Mouse (Mus musculus) CH12.LX (cell line): ENCODE measurements around the gene Gm28845. TPM values are rescaled to one million over a fixed set of nuclear protein-coding genes. Genes with fewer than 3 reads are reported as not detected.

Source experiments
- DNase-seq: peaks from one replicate; pipeline ENCODE4 v3.0.0-alpha.2; 2013; ENCODE audit errors: extremely low read depth
- H3K27ac ChIP-seq: 2 replicates; pipeline ENCODE4 v1.5.1; 2012; ENCODE audit warnings: low read depth, mild to moderate bottlenecking, control low read depth, moderate library complexity; ENCODE audit not compliant: insufficient read depth
- H3K27me3 ChIP-seq: replicated peaks from 2 replicates; pipeline ENCODE3; 2012; ENCODE audit warnings: inconsistent platforms
- H3K36me3 ChIP-seq, 2 experiments: replicated peaks in 1 of 2; 2 replicates each; pipeline versions ENCODE3 to v1.6.1; 2012; ENCODE audit warnings: inconsistent platforms in 1 of 2, low read length in 1 of 2, mild to moderate bottlenecking in 1 of 2, mixed read lengths in 1 of 2, moderate library complexity in 1 of 2; ENCODE audit not compliant: control insufficient read depth in 1 of 2, insufficient read depth in 1 of 2
- H3K4me1 ChIP-seq, 2 experiments: 2 replicates each; pipeline ENCODE4 v1.6.1; 2012; ENCODE audit warnings: inconsistent platforms in 1 of 2, moderate library complexity in 1 of 2; ENCODE audit not compliant: insufficient read depth in 2 of 2, control insufficient read depth in 1 of 2
- H3K4me2 ChIP-seq: 2 replicates; pipeline ENCODE4 v1.6.1; 2012; ENCODE audit warnings: low read depth, mild to moderate bottlenecking, control low read depth; ENCODE audit not compliant: poor library complexity, insufficient read depth, severe bottlenecking
- H3K4me3 ChIP-seq, 3 experiments: fragments of 150-350 bp in 1 of 3; sonication (generic) in 1 of 3; replicated peaks in 1 of 3; 2 replicates each; pipeline versions ENCODE3 to v1.5.1; 2011 to 2012; ENCODE audit warnings: low read depth in 2 of 3, low read length in 2 of 3, mild to moderate bottlenecking in 2 of 3, moderate library complexity in 2 of 3, control low read depth in 1 of 3, improper control_type of control experiment in 1 of 3, inconsistent platforms in 1 of 3, mixed read lengths in 1 of 3; ENCODE audit not compliant: poor library complexity in 1 of 3
- H3K79me2 ChIP-seq: replicated peaks from 2 replicates; pipeline ENCODE4 v1.6.1; 2012; ENCODE audit warnings: mild to moderate bottlenecking, moderate library complexity; ENCODE audit not compliant: control insufficient read depth, poor library complexity, insufficient read depth, severe bottlenecking; ENCODE audit errors: extremely low read depth
- H3K9ac ChIP-seq: 2 replicates; pipeline ENCODE4 v1.6.1; 2012; ENCODE audit warnings: low read depth, mild to moderate bottlenecking, control low read depth, moderate library complexity; ENCODE audit not compliant: insufficient read depth
- H3K9me3 ChIP-seq: replicated peaks from 2 replicates; pipeline ENCODE3; 2012; ENCODE audit warnings: low read length, inconsistent platforms, mixed read lengths
- CHD1 ChIP-seq: IDR thresholded peaks from 2 replicates; pipeline ENCODE4 v1.6.1; 2012; ENCODE audit warnings: low read depth, low read length, improper control_type of control experiment, inconsistent platforms
- CHD2 ChIP-seq: IDR thresholded peaks from 2 replicates; pipeline ENCODE4 v1.6.1; 2011; ENCODE audit warnings: low read length, improper control_type of control experiment
- E2F4 ChIP-seq: IDR thresholded peaks from 2 replicates; pipeline ENCODE4 v1.6.1; 2011; ENCODE audit warnings: low read depth, low read length, improper control_type of control experiment; ENCODE audit not compliant: insufficient replicate concordance
- EP300 ChIP-seq: IDR thresholded peaks from 2 replicates; pipeline ENCODE4 v1.6.1; 2011; ENCODE audit warnings: low read length, improper control_type of control experiment
- HCFC1 ChIP-seq: IDR thresholded peaks from 2 replicates; pipeline ENCODE4 v1.6.1; 2012; ENCODE audit warnings: low read depth, mild to moderate bottlenecking, inconsistent platforms, low read length, improper control_type of control experiment
- JUN ChIP-seq: IDR thresholded peaks from 2 replicates; pipeline ENCODE4 v1.6.1; 2011; ENCODE audit warnings: low read depth, mild to moderate bottlenecking, low read length, improper control_type of control experiment, moderate library complexity; ENCODE audit not compliant: insufficient read depth
- KAT2A ChIP-seq: IDR thresholded peaks from 2 replicates; pipeline ENCODE4 v1.6.1; 2012; ENCODE audit warnings: low read length, improper control_type of control experiment, inconsistent platforms; ENCODE audit not compliant: insufficient replicate concordance
- MAFK ChIP-seq: IDR thresholded peaks from 2 replicates; pipeline ENCODE4 v1.6.1; 2011; ENCODE audit warnings: low read length, improper control_type of control experiment; ENCODE audit not compliant: insufficient replicate concordance
- MAZ ChIP-seq: IDR thresholded peaks from 2 replicates; pipeline ENCODE4 v1.6.1; 2012; ENCODE audit warnings: low read depth, mild to moderate bottlenecking, inconsistent platforms, low read length, improper control_type of control experiment, moderate library complexity
- MEF2A ChIP-seq: IDR thresholded peaks from 2 replicates; pipeline ENCODE4 v1.6.1; 2014; ENCODE audit warnings: low read depth, mild to moderate bottlenecking, inconsistent platforms, low read length, improper control_type of control experiment, borderline replicate concordance
- NRF1 ChIP-seq: IDR thresholded peaks from 2 replicates; pipeline ENCODE4 v1.6.1; 2014; ENCODE audit warnings: low read depth, mild to moderate bottlenecking, inconsistent platforms, low read length, improper control_type of control experiment, moderate library complexity
- RAD21 ChIP-seq: IDR thresholded peaks from 2 replicates; pipeline ENCODE4 v1.6.1; 2011; ENCODE audit warnings: low read depth, mild to moderate bottlenecking, low read length, improper control_type of control experiment, moderate library complexity
- TCF12 ChIP-seq: IDR thresholded peaks from 2 replicates; pipeline ENCODE4 v1.6.1; 2014; ENCODE audit warnings: low read depth, mild to moderate bottlenecking, inconsistent platforms, low read length, improper control_type of control experiment
- UBTF ChIP-seq: IDR thresholded peaks from 2 replicates; pipeline ENCODE4 v1.6.1; 2012; ENCODE audit warnings: low read depth, mild to moderate bottlenecking, inconsistent platforms, low read length, improper control_type of control experiment, moderate library complexity
- USF2 ChIP-seq: conservative IDR thresholded peaks from 2 replicates; pipeline ENCODE4 v1.6.1; 2011; ENCODE audit warnings: low read depth, low read length, improper control_type of control experiment
- ZC3H11A ChIP-seq: IDR thresholded peaks from 2 replicates; pipeline ENCODE4 v1.6.1; 2012; ENCODE audit warnings: low read depth, mild to moderate bottlenecking, inconsistent platforms, low read length, improper control_type of control experiment
- ZKSCAN1 ChIP-seq: IDR thresholded peaks from 2 replicates; pipeline ENCODE4 v1.6.1; 2012; ENCODE audit warnings: low read depth, inconsistent platforms, low read length, improper control_type of control experiment, borderline replicate concordance
- ZMIZ1 ChIP-seq: IDR thresholded peaks from 2 replicates; pipeline ENCODE4 v1.6.1; 2012; ENCODE audit warnings: low read depth, mild to moderate bottlenecking, inconsistent platforms, low read length, improper control_type of control experiment
- ZNF384 ChIP-seq: IDR thresholded peaks from 2 replicates; pipeline ENCODE4 v1.6.1; 2012; ENCODE audit warnings: low read depth, low read length, improper control_type of control experiment, inconsistent platforms
- dilution Hi-C: fragments of 300-500 bp; cut with MboI; formaldehyde crosslinking; loops from 2 replicates; pipeline ENCODE4 v1.14.3; 2020; ENCODE audit warnings: low sequenced_read_pairs; ENCODE audit not compliant: extremely low pct_unique_long_range_greater_than_20kb, extremely low pct_ligation_motif_present
- in situ Hi-C: fragments of 300-500 bp; cut with MboI; formaldehyde crosslinking; loops from 3 replicates; pipeline ENCODE4 v1.14.3; 2019; ENCODE audit warnings: low sequenced_read_pairs, low pct_ligation_motif_present, low pct_unique_long_range_greater_than_20kb, mixed read lengths
- polyA plus RNA-seq: library from polyadenylated mRNA; unstranded; fragments of >175 nt; gene quantifications from 2 replicates; pipeline ENCODE4 v1.2.1, GENCODE M21; 2012; ENCODE audit warnings: low read depth; ENCODE audit not compliant: insufficient read length
- total RNA-seq, 2 experiments: library from RNA; depleted of rRNA; stranded (reverse); fragments of 300-350 nt in 1 of 2; fragments of >200 nt in 1 of 2; gene quantifications; 2 replicates each; pipeline ENCODE4 v1.2.3; 2012 to 2014

Gene Gm28845
- total and polyA plus RNA-seq, 3 experiments = not detected

DNA sequence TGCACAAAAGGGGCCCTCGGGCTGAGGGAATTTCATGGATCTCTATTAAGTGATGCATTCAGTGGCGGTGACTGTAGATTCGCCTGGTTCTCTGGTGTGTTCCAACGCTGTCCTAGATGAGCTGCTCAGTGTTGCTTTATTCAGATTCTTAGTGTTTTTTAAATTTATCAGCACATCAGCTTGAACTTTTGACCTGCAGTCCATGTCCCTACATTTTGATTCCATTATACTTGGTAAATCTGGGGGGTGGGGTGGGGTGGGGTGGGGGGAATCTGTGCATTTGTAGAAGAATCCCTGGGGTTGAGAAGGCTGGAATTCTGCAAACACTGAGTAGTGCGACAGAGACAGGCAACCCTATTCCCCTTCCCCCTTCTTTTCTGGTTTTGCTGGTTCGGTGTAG lies 45.8 kb downstream of the Gm28845 start, which contains the start of gene Crygc:
TSS of gene Crygc (minus strand) at position 101 of the 400 bp plus-strand sequence.
- Histone ChIP-seq H3K27me3 (no peaks in the 10 kb centered on the region), H3K27ac (no peak within 1 kb of the TSS), H3K9ac (no peak within 1 kb of the TSS), H3K9me3 (no peaks in the 10 kb centered on the region), H3K36me3 (no peaks in the 10 kb centered on the region), H3K79me2 (no peaks in the 10 kb centered on the region), H3K4me3 (no peak within 1 kb of the TSS), H3K4me2 (no peak within 1 kb of the TSS), H3K4me1 (no peaks in the 10 kb centered on the region)
- no peak for TF ChIP-seq MEF2A
- TF ChIP-seq MAZ = no peak
- dilution Hi-C loops = no loop called here
- in situ Hi-C loops = no loop called here
- DNase-seq = no peak

DNA sequence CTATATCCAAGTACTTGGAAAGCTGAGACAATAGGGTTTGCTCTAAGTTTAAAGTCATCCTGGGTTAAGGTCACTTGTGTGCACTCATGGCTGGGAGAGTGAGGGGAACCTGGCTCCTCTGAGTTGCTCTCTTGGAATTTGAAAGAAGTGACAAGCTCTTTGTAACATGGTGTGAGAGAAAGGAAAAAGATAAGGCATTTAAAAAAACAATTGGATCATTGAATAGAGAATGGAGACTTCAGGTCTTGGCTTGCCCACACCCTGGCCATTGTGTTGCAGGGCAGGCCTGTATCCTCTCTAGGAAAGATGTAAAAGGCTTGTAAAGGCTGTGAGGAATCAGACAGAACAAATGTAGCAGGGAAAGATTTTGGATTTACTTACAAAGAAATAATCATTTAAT lies 51.5 kb downstream of the Gm28845 start:
- Histone ChIP-seq H3K27me3 (no peaks in the 10 kb centered on the region), H3K9ac (no peak overlapping the region), H3K9me3 (peaks cover 2% of the 10 kb centered on the region), H3K4me2 (no peak overlapping the region), H3K79me2 (no peaks in the 10 kb centered on the region), H3K27ac (no peak overlapping the region), H3K4me1 (peaks cover 0 to 7% of the 10 kb centered on the region in 2 experiments; a peak in 2 of 4 replicates), H3K36me3 (no peaks in the 10 kb centered on the region), H3K4me3 (no peak overlapping the region)
- in situ Hi-C loops (no loop called here), dilution Hi-C loops (no loop called here)
- DNase-seq = no peak
- TF ChIP-seq JUN (no peak), CHD2 (no peak), ZMIZ1 (no peak), MAFK (no peak), TCF12 (no peak), ZC3H11A (no peak), CHD1 (no peak), RAD21 (no peak), USF2 (no peak), UBTF (no peak)

DNA sequence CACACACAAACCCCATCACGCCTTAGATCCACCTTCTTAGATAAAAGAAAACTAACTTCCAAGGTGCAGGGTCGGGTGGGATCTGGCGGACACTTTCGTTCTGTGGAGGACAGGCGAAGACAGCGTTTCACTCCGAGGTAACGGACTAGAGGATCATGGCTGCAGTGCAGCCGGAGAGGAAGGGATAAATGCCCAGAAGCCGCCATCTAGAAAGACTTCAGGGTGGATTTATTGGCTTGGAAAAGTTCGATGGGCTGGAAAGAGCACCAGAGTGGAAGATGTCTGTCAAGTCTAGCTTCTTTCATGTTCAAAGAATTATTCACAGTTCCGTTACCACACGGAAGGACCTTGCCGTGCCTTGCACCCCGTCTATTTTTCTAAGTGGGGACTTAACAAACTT lies 55.2 kb downstream of the Gm28845 start:
- Histone ChIP-seq H3K9me3 (peaks cover 2% of the 10 kb centered on the region), H3K36me3 (no peaks in the 10 kb centered on the region), H3K4me2 (no peak overlapping the region), H3K4me3 (no peak overlapping the region), H3K27me3 (no peaks in the 10 kb centered on the region), H3K4me1 (peaks cover 0 to 20% of the 10 kb centered on the region in 2 experiments; a peak in 3 of 4 replicates), H3K79me2 (no peaks in the 10 kb centered on the region), H3K9ac (no peak overlapping the region), H3K27ac (no peak overlapping the region)
- in situ Hi-C loops (no loop called here), dilution Hi-C loops (no loop called here)
- DNase-seq = no peak
- TF ChIP-seq EP300 (no peak), CHD1 (no peak), NRF1 (no peak), ZKSCAN1 (no peak), USF2 (no peak), ZNF384 (no peak), CHD2 (no peak), RAD21 (no peak), KAT2A (no peak), E2F4 (no peak), HCFC1 (no peak), ZMIZ1 (no peak)
